Mouse (Mus musculus) G1E-ER4 (cell line): ENCODE results near the gene Nmrk1. TPM values are rescaled to one million over a fixed set of nuclear protein-coding genes. Genes with fewer than 3 reads are reported as not detected.

Source experiments
- GATA1 ChIP-seq: IDR thresholded peaks from one replicate; pipeline ENCODE4 v1.8.0; 2012; ENCODE audit warnings: low read length, inconsistent platforms
- polyA plus RNA-seq: library from polyadenylated mRNA; stranded (reverse); fragments of >175 nt; gene quantifications from 2 replicates; pipeline ENCODE4 v1.2.3, GENCODE M21; 2012

Nmrk1 gene
- polyA plus RNA-seq, 1 experiment = 1.7 TPM

DNA sequence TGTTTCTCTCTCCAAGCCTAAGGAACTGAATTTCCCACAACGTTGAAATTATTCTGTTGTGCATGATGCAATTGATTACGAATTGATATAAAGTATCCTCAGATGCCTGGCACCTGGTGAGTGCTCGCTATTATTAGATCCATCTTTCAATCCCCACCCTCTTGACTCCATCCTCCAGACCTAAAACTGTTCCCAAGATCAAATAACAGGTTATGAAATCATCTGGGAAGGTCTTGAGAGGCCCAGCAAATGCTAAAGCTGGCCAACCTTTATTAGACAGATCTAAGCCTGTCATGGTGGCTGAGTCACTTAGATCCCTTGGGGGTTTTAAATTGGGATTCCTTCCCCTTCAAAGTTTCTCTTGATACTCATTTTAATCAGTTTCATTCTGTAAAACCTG, 28.7 kb downstream of the Nmrk1 start:
- no peak for TF ChIP-seq GATA1

- TF ChIP-seq GATA1 = no peak
Measured at GRCm38 (mm10) chr19:18661683-18662082, 29.9 kb downstream of the Nmrk1 start.

DNA sequence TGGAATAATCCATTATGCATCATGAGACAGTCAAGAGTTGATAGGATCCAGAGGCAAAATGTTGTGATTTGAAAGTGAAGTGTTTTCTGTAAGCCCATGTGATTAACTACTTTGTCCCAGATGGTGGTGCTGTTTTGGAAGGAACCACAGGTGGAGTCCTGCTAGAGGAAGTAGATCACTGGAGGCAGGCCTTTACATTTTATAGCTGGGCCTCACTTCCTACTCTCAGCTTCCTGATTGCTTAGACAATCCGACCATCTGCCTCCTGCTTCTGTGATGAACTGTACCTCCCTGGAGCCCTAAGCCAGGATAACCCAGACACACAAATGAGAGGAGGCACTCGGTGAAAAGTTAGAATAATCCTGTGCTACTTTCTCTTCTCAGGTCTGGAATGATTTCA, 32.2 kb downstream of the Nmrk1 start:
- no peak for TF ChIP-seq GATA1

GRCm38 (mm10) chr19:18666966-18667365, 35.2 kb downstream of the Nmrk1 start:
- TF ChIP-seq GATA1 = no peak

GRCm38 (mm10) chr19:18669551-18669950, 37.8 kb downstream of the Nmrk1 start:
- no peak for TF ChIP-seq GATA1

DNA sequence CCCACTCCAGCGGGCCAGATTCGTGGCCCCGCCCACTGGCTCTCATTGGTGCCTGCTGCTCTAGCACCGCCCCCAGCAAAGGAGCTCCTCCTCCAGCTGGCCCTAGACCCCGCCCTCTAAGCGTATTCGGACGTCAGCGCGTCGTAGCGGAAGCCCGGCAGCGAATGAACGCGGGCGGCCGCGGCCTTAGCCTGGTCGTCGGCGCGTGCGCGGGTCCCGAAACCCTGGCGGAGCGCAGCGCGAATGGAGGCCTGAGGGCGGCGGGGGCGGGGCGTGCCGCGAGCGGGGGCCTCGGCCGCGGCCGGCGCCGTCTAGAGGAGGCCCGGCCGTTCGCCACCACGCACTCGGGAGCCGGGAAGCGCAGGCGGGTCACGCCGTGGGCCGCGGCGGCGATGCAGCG, 38.9 kb downstream of the Nmrk1 start, which contains the start of gene Carnmt1:
Gene Carnmt1, plus strand, starts transcription at position 157 of the 400 bp plus-strand sequence.
- no peak for TF ChIP-seq GATA1

GRCm38 (mm10) chr19:18671056-18671741, 39.4 kb downstream of the Nmrk1 start:
- no peak for TF ChIP-seq GATA1

DNA sequence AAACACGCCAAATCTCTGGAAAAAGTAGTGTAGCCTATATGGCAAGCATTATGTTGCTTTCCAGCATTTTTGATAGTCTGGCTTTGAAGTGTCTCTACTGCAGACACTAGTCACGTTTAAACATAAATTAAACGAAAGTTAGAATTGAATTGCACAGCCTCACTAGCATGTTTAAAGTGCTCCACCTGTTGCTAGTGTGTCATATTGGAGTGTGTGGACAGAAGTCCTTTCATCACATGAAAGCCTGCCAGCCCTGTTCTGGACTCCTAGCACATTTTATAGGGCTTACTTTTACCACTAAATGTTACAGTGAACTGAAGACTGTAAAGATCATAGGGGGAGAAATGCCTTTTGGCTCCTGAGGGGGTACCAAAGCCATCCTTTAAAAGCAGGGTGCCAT, 40.7 kb downstream of the Nmrk1 start:
- no peak for TF ChIP-seq GATA1

DNA sequence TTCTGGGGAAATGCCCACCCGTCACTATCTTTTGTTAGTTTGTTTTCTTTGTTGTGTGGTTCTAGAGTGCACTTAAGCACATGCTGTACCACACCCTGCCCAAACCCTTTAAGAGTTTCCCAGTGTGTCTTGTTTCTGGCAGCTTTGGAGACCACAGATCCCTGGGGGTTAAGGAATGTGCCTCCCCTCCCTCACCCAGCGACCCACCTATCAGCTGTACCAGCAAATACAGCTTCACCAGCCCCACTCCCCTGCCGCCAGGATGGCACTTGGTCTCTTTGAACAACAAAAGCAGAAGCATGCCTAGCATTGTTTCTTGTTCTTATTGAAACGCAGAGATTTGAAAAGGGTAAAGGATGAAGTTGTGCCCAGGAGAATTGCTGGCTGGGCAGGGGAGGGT, 41.4 kb downstream of the Nmrk1 start:
- TF ChIP-seq GATA1 = no peak

DNA sequence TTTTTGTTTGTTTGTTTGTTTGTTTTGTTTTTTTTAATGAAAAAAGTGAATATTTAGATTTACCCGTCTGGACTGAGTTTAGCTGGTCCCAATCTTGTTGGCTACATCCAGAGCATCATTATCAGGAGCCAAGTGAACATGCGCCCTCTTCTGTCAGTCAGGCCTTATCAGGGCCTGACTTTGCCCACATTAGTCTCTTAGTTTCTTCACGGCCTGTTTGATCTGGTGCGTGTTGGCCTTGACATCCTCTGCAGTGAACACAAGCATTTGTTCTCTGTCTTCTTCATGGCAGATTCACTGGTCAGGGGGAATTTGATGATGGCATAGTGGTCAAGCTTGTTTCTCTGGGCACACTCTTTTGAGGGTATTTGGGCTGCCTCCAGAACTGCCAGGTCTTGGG, 50.4 kb downstream of the Nmrk1 start:
- TF ChIP-seq GATA1 = no peak

DNA sequence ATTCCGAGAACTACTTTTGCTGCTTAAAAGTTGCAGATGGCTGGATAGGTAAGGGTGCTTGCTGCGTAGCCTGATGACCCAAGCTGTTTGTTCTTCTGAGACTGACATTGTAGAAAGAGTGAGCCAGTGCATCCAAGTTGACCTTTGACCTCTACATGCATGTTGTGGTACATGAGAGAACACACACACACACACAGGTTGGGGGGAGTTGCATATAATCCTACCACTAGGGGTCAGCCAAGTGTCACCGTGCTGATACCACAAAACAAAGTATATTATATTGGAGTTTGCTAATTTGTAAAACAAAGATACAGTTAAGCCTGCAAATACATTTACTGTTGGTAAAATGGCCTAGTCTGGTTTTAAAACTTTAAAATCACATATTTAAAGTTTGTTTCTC, 55.8 kb downstream of the Nmrk1 start:
- TF ChIP-seq GATA1 = no peak

DNA sequence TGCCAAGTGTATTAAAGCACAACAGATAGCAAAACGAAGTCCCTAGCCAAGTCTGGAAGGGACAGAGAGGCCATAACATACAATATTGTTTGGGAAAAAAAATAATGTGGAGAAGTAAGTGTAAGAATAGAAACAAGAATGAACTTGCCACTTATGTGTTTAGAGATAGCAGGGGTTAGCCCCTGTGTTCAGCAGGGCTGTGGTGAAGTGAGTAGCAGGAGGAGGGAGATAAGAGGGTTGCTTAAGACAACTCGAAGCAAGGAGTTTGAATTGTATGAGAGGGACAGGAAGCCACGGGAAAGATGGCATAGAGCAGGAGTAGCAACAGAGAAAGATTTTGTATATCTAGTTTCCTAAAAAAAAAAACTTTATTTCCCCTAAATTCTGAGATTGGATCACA, 60.4 kb downstream of the Nmrk1 start:
- TF ChIP-seq GATA1 = no peak

- TF ChIP-seq GATA1 = no peak
Measured at GRCm38 (mm10) chr19:18692768-18693167, 61.0 kb downstream of the Nmrk1 start.

DNA sequence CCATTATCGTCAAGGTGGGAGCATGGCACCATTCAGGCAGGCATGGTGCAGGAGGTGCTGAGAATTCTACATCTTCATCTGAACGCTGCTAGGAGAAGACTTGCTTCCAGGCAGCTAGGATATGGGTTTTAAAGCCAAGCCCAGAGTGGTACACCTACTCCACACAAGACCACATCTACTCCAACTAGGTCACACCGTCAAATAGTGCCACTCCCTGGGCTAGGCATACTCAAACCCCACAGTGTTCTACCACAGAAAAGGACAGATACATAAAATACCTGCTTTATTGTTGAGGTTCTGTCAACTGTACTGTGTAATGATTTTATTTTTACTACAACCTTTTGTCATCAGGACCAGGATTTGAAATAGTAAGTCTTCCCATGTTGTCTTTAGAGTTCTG, 63.4 kb downstream of the Nmrk1 start:
- TF ChIP-seq GATA1 = no peak

- TF ChIP-seq GATA1 = no peak
Measured at GRCm38 (mm10) chr19:18695552-18695951, 63.8 kb downstream of the Nmrk1 start.

Other genes with a start within 250 kb of the Nmrk1 start
- 205 and 235 TPM in 2 replicates for gene Ostf1, start 127 bp upstream of the Nmrk1 start, polyA plus RNA-seq
- 21.3 and 26.6 TPM in 2 replicates for gene Carnmt1, start 38.8 kb downstream of the Nmrk1 start, polyA plus RNA-seq
- 16.2 and 23.2 TPM in 2 replicates for gene D030056L22Rik, start 81.2 kb downstream of the Nmrk1 start, polyA plus RNA-seq
- not detected in 2 replicates for gene Trpm6, start 118.0 kb downstream of the Nmrk1 start, polyA plus RNA-seq